Mouse (Mus musculus): ENCODE measurements around the gene Rdh1. TPM values are rescaled to one million over a fixed set of nuclear protein-coding genes. Genes with fewer than 3 reads are reported as not detected.
A peak's percentile ranks its signal among the peaks of the same experiment; 100 is the strongest.
"Not testable (repeated sequence)": the region's sequence is repeated elsewhere in the genome, so short reads cannot be mapped to it uniquely, and the experiment has no call there.

Rdh1 gene
- polyA plus RNA-seq, 1 experiment: 0.78 TPM

DNA sequence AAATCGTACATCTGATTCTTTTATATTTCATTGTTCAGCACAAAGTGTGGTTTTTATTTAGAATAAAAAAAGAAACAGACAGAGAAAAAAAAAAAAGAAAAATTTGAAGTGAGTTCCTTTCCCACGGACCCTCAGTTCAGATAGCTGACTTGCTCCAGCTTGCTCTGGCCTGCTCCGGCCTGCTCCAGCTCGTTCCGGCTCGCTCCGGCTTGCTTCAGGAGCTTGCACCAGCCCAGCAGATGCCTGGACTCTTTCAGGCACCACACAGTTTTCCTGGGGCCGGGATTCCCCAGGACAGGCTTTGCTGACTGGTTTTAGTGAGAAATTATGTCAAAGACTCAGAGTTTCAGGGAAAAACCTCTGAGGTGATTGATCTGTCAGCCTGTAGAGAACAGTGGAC is 12.3 kb upstream of the Rdh1 start:
- WGBS: 92% methylated on average over 8 of the region's 8 CpGs
- DNase-seq (ENCODE audit: low read depth, low spot score): no peak

DNA sequence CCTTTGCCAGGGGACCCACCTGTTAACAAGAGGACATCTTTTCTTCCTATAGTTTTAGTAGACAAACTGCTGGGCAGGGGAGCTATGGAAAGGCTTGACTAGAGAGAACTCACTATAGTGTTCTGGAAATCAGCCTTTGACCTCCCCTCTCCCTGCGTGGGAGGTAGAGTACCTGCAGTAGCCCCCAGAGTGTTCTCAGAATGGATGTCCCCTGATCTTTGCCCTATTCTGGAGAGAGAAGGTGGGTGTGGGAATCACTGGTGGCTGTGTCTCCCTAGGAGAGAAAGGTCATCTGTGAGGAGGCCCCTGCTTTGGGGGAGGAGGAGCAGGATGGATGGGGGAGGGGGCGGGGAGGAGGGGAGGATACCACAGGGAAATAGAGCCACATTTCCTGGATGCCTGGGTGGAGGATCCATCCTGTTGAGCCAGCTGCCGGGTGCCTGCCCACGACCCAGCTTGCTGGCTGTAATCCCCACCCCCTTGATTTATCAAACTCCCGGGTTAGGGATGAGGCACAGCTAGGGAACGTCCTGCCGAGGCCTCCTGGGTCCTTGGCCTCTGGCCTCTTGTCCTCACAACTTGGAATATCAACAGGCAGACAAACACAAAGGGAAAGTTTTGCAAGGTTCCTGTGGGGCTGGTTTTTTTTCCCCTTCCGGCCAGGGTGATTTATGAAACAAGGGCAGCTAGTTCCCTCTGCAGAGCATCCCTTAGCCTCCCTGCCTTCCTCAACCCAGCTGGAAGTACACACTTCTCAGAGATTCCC is 10.5 kb upstream of the Rdh1 start:
- WGBS: 31% methylated on average over 8 of the region's 8 CpGs

DNA sequence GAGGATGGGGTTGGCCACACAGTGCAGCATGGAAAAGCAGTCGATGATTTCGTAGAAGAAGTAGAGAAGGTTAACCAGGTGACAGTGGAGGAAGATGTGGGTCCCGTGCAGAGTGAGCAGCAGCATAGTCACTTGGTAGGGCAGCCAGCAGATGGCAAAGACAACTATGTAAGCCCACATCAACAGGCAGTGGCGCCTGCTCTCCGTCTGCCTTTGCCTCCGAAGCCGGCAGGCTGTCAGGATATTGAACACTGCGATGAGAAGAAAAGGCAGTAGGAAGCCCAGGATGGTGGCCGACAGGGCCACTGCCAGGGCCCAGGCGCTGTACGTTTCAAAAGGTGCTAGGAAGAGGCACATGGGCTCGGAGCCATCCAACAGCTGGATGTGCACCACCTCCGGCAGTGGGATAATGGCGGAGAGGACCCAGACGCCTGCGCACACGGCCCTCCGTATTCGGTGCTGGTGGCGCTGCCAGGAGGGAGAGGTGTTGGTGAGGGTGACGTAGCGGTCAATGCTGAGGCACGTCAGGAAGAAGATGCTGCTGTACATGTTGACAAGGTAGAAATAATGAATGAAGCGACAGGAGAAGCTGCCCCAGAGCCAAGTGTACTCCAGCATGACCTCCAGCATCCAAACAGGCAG is 9.3 kb upstream of the Rdh1 start:
- WGBS: 78% methylated on average over 24 of the region's 24 CpGs
- no peak for DNase-seq (ENCODE audit: low read depth, low spot score)

More for the DNA sequence above, 10.5 kb upstream of the Rdh1 start:
- no peak for DNase-seq (ENCODE audit: low read depth, low spot score)

DNA sequence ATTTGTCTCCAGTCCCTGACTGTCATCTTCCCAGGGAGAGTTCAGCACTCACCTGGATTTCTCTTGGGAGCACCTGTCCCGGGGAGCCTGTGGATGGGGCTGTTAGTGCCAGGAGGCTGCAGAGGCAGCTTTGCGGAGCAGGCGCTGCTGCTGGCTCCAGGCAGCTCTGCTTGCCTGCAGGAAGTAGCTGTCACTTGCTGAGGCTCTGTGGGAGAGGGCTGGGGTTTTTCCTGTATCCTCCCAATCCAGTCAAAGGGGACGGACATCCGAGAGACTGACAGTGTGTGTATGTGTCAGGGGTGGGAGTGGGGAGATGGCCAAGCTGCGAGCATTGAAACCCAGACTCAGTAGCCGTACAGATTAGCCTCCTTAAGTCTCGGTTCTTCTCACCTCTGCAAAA is 8.0 kb upstream of the Rdh1 start, which contains the start of gene Gpr182:
Gene Gpr182, minus strand, starts transcription at position 185 of the 400 bp plus-strand sequence.
- WGBS: 64% methylated on average over 8 of the region's 8 CpGs
- DNase-seq (ENCODE audit: low read depth, low spot score): no peak

GRCm38 (mm10) chr10:127754566-127755166 is 4.9 kb upstream of the Rdh1 start:
- 21% methylated on average over 6 of the region's 6 CpGs for WGBS
- no peak for DNase-seq (ENCODE audit: low read depth, low spot score)

DNA sequence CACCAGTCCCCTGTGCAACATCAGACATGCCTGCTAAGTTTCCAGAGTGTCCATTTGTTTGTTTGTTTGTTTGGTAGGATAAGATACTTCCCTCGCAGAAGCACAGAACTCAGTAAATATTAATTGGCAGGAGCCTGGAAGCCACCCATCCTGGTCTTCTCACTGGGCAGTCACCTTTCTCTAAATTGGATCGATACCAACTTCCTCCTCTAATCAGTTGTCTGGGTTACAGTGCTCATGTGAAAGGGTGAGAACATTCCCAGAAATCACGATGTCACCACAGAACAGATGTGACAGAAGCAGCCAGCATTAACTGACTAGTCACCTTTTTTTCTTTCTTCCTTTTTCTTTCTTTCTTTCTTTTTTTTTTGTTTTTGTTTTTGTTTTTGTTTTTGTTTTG is 4.3 kb upstream of the Rdh1 start:
- DNase-seq (ENCODE audit: low read depth, low spot score): no peak
- 23% methylated on average over 3 of the region's 3 CpGs for WGBS

- no peak for DNase-seq (ENCODE audit: low read depth, low spot score)
- WGBS: 21% methylated on average over 18 of the region's 18 CpGs
These were observed 3.6 kb upstream of the Rdh1 start for GRCm38 (mm10) chr10:127755770-127756468.

DNA sequence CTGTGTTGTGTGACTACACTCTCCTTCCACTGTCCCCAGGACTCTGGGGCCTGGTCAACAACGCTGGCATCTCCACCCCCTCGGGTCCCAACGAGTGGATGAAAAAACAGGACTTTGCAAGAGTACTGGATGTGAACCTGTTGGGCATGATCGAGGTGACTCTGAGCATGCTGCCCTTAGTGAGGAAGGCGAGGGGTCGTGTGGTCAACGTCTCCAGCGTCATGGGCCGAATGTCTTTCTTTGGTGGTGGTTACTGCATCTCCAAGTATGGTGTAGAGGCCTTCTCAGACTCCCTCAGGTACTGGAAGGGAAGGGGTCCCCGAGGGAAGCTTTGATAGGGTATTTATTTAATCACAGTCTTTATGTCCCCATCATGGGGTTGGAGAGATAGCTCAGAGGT is 3.4 kb downstream of the Rdh1 start:
- DNase-seq (ENCODE audit: low read depth, low spot score): not testable (repeated sequence)

DNA sequence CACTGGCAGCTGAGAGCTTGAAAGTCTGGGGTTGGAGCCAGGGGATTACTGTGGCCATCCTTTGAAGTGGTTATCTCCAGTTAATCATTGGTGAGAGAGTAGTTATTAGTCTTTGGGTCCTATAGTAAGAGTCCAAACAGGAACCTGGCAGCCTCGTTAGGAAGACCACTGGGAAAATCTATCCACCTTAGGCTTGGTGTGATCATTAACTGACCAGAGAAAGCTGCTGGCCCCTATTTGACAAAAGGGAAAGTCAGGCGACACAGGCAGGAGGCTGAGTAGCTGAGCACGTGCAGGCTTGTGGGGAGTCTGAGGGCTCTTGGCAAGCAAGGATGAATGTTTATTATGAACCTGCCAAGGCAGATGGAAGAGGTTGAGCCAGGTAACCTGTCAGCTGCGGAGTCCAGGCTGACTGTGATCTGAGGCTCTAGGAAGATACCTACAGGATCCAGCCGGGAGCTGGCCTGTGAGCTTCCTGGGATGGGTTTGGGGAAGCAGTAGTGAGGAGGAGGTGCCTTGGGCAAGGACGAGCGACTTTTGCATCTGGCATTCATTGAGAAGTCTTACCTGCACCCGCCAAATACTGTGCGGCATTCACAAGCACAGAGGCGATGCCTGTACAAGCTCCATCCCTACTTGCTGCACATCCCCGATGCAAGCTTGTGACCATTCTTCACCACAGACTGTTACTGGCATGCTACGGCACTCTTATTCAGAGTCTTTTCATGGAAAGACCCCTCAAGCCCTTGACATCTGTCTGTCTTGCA is 4.6 kb downstream of the Rdh1 start:
- 23% methylated on average over 12 of the region's 12 CpGs for WGBS
- no peak for DNase-seq (ENCODE audit: low read depth, low spot score)

More for the DNA sequence above, 3.4 kb downstream of the Rdh1 start:
- WGBS: 82% methylated on average over 10 of the region's 10 CpGs

- 74% methylated on average over 1 of the region's 1 CpGs for WGBS
These were observed 7.0 kb downstream of the Rdh1 start for GRCm38 (mm10) chr10:127766564-127766963.

GRCm38 (mm10) chr10:127776011-127776410 is 16.5 kb downstream of the Rdh1 start, which contains the start of gene Rdh9:
Gene Rdh9, plus strand, starts transcription at chr10:127776386.
- DNase-seq (ENCODE audit: low read depth, low spot score): peak; percentile 71
- 31% methylated on average over 2 of the region's 2 CpGs for WGBS

More at GRCm38 (mm10) chr10:127766564-127766963, 7.0 kb downstream of the Rdh1 start:
- DNase-seq (ENCODE audit: low read depth, low spot score): no peak

GRCm38 (mm10) chr10:127782321-127782720 is 22.8 kb downstream of the Rdh1 start:
- not testable (repeated sequence) for DNase-seq (ENCODE audit: low read depth, low spot score)
- 95% methylated on average over 17 of the region's 17 CpGs for WGBS

- 89% methylated on average over 1 of the region's 1 CpGs for WGBS
- DNase-seq (ENCODE audit: low read depth, low spot score): not testable (repeated sequence)
These were observed 25.9 kb downstream of the Rdh1 start for GRCm38 (mm10) chr10:127785411-127785810.

- 83% methylated on average over 1 of the region's 1 CpGs for WGBS
- DNase-seq (ENCODE audit: low read depth, low spot score): no peak
These were observed 39.8 kb downstream of the Rdh1 start for GRCm38 (mm10) chr10:127799295-127799694.

- 42% methylated on average over 6 of the region's 6 CpGs for WGBS
- DNase-seq (ENCODE audit: low read depth, low spot score): peak; percentile 67
These were observed 41.4 kb downstream of the Rdh1 start, which contains the start of gene Rdh16 for GRCm38 (mm10) chr10:127800891-127801290. Gene Rdh16, plus strand, starts transcription at chr10:127801152.

DNA sequence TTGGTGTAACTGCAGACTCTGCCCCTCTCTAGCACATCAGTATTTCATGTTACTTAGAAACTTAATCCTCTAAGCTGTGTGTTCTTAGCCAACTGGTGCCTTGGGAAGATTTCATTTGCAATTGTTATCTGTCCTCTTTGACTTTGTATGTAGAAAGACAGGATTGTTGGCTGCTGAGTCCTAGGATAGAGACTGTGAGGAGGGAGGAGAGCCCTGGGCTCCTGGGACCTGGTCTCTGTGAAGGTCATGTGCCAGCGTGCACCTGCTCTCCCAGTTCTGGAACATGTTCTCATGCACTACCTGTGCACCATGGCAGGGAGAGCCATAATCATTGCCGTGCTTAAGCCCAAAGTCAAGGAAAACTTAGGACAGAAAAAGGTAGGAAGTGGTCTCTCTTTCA is 42.1 kb downstream of the Rdh1 start:
- 41% methylated on average over 2 of the region's 2 CpGs for WGBS
- DNase-seq (ENCODE audit: low read depth, low spot score): no peak

GRCm38 (mm10) chr10:127802236-127802635 is 42.7 kb downstream of the Rdh1 start:
- no peak for DNase-seq (ENCODE audit: low read depth, low spot score)
- 68% methylated on average over 5 of the region's 5 CpGs for WGBS

- 68% methylated on average over 7 of the region's 7 CpGs for WGBS
- DNase-seq (ENCODE audit: low read depth, low spot score): no peak
These were observed 44.9 kb downstream of the Rdh1 start for GRCm38 (mm10) chr10:127804416-127804815.

GRCm38 (mm10) chr10:127815888-127816287 is 56.4 kb downstream of the Rdh1 start:
- no peak for DNase-seq (ENCODE audit: low read depth, low spot score)

Data from large intestine, adult 2 months (tissue).